Mouse (Mus musculus) erythroblast, embryonic 14.5 days (primary cell): Measurements from ENCODE around the gene Ercc6l2.

Experiments
- GATA1 ChIP-seq: IDR thresholded peaks from 2 replicates; pipeline ENCODE4 v1.6.1; 2012; ENCODE audit warnings: low read length, inconsistent platforms, mixed read lengths
- TAL1 ChIP-seq: IDR thresholded peaks from 3 replicates; pipeline ENCODE4 v1.6.1; 2012; ENCODE audit warnings: low read length, inconsistent platforms, mixed read lengths

DNA sequence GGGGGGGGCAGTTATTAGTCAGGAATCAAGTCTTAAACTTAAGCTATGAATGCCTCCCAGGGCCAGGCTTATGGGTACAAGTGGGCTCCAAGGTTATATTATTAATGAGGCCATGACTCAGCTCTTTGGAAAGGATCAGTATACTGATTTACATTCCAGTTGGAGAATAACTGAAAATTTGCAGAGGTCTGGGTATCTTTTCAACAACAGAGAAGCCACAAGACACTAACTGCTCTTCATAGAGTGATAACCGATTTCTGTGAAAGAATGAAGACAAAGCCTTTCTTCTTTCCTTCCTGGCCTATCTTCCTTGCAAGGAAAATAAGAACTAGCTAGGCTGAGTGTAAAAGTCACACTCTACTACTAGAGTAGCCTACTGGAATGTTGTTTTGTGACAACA, 100.6 kb downstream of the Ercc6l2 start:
- TF ChIP-seq GATA1, result no peak
- no peak for TF ChIP-seq TAL1
